Mouse (Mus musculus) heart, adult 2 months (tissue): Measurements from ENCODE around the gene Mapk8ip2. TPM values are rescaled to one million over a fixed set of nuclear protein-coding genes. Genes with fewer than 3 reads are reported as not detected.

Experiments used
- DNase-seq, 2 experiments: peaks; one replicate each; pipeline ENCODE4 v3.0.0; 2021
- H3K27ac ChIP-seq: fragments of 200-600 bp; 2 replicates; pipeline ENCODE4 v1.8.1; 2022
- H3K27me3 ChIP-seq: fragments of 200-500 bp; 2 replicates; pipeline ENCODE4 v1.6.1; 2012; ENCODE audit warnings: mild to moderate bottlenecking, low read length, inconsistent platforms, mixed read lengths; ENCODE audit not compliant: control insufficient read depth, insufficient read depth
- H3K36me3 ChIP-seq: fragments of 200-500 bp; 2 replicates; pipeline ENCODE4 v1.6.1; 2012; ENCODE audit warnings: low read length, inconsistent platforms; ENCODE audit not compliant: control insufficient read depth, insufficient read depth
- H3K4me1 ChIP-seq: fragments of 200-500 bp; 2 replicates; pipeline ENCODE4 v1.6.1; 2011; ENCODE audit warnings: low read length; ENCODE audit not compliant: control insufficient read depth, insufficient read depth
- H3K4me3 ChIP-seq: fragments of 200-600 bp; 2 replicates; pipeline ENCODE4 v1.8.1; 2022
- H3K79me2 ChIP-seq: fragments of 200-500 bp; replicated peaks from 2 replicates; pipeline ENCODE4 v1.6.1; 2012; ENCODE audit warnings: mild to moderate bottlenecking, inconsistent platforms, low read length, moderate library complexity, mixed read lengths; ENCODE audit not compliant: control insufficient read depth, insufficient read depth
- H3K9ac ChIP-seq: fragments of 200-500 bp; 2 replicates; pipeline ENCODE4 v1.6.1; 2012; ENCODE audit warnings: low read depth, mild to moderate bottlenecking, control low read depth, inconsistent platforms, low read length, mixed read lengths
- CTCF ChIP-seq: fragments of 200-600 bp; IDR thresholded peaks from 2 replicates; pipeline ENCODE4 v1.8.1; 2022; ENCODE audit warnings: antibody characterized with exemption, mild to moderate bottlenecking, moderate library complexity
- EP300 ChIP-seq: fragments of 200-500 bp; IDR thresholded peaks from 2 replicates; pipeline ENCODE4 v1.6.1; 2011; ENCODE audit warnings: low read depth, low read length, control low read depth; ENCODE audit not compliant: insufficient read depth
- POLR2A ChIP-seq: fragments of 200-500 bp; IDR thresholded peaks from 2 replicates; pipeline ENCODE4 v1.6.1; 2011; ENCODE audit warnings: mild to moderate bottlenecking, low read depth, low read length, control low read depth; ENCODE audit not compliant: insufficient read depth
- WGBS: fragments of 180-500 bp; shearing (Covaris S2); methylation state at CpG from one replicate; pipeline ENCODE4 v1.1.7; 2018; 5-methylcytosine and 5-hydroxymethylcytosine counted together
- intact Hi-C: fragments of 180-260 bp; cut with DNase I; formaldehyde crosslinking; loops from one replicate; pipeline ENCODE4 v1.15.1; 2025
- polyA plus RNA-seq: library from polyadenylated mRNA; depleted of rRNA; stranded (reverse); fragments of >200 nt; gene quantifications from 2 replicates; pipeline ENCODE4 v1.2.3, GENCODE M21; 2012
- total RNA-seq, 2 experiments: library from RNA; stranded (reverse); gene quantifications; 2 replicates each; pipeline ENCODE4 v1.2.3; 2021

Gene Mapk8ip2
- total and polyA plus RNA-seq, 3 experiments, result 0.16 to 0.18 TPM; not detected in 1

- DNase-seq, result no peak
- Histone ChIP-seq H3K4me3 (no peak overlapping the region), H3K9ac (no peak overlapping the region), H3K79me2 (no peaks in the 10 kb centered on the region), H3K27me3 (no peaks in the 10 kb centered on the region), H3K36me3 (no peaks in the 10 kb centered on the region), H3K4me1 (no peaks in the 10 kb centered on the region), H3K27ac (no peak overlapping the region)
- WGBS, result 10% methylated on average over 1 of the region's 1 CpGs
- TF ChIP-seq EP300 (no peak), CTCF (no peak), POLR2A (no peak)
- intact Hi-C loops, result loop anchor here (5.0 kb wide), 2 partner anchors 52 to 118 kb away; no protein-coding TSS in a partner anchor
Observed at GRCm38 (mm10) chr15:89465052-89465451, 11.3 kb downstream of the Mapk8ip2 start.

GRCm38 (mm10) chr15:89468577-89468976 is 14.9 kb downstream of the Mapk8ip2 start:
- Histone ChIP-seq H3K79me2 (no peaks in the 10 kb centered on the region), H3K27ac (no peak overlapping the region), H3K4me3 (no peak overlapping the region), H3K9ac (no peak overlapping the region), H3K27me3 (no peaks in the 10 kb centered on the region), H3K36me3 (no peaks in the 10 kb centered on the region), H3K4me1 (no peaks in the 10 kb centered on the region)
- TF ChIP-seq EP300 (no peak), CTCF (peak; percentile 87)
- DNase-seq, result no peak
- WGBS, result 22% methylated on average over 2 of the region's 2 CpGs
- intact Hi-C loops, result loop anchor here (2.0 to 5.0 kb wide), 5 partner anchors 34 to 121 kb away; no protein-coding TSS in a partner anchor

- intact Hi-C loops, result loop anchor here (10.0 kb wide), 1 partner anchor 607 kb away; the partner anchor contains the start of gene Pim3
- no peak overlapping the region for H3K9ac ChIP-seq
Observed at GRCm38 (mm10) chr15:89471476-89471875, 17.8 kb downstream of the Mapk8ip2 start.

GRCm38 (mm10) chr15:89473370-89473769 is 19.7 kb downstream of the Mapk8ip2 start:
- no peaks in the 10 kb centered on the region for H3K79me2 ChIP-seq
- 72% methylated on average over 9 of the region's 9 CpGs for WGBS
- no peak for DNase-seq
- no peaks in the 10 kb centered on the region for H3K36me3 ChIP-seq
- H3K27ac ChIP-seq, result no peak overlapping the region
- intact Hi-C loops, result loop anchor here (10.0 kb wide), 1 partner anchor 609 kb away; the partner anchor contains the start of gene Pim3
- H3K27me3 ChIP-seq, result no peaks in the 10 kb centered on the region
- no peak overlapping the region for H3K4me3 ChIP-seq
- peaks cover 6% of the 10 kb centered on the region for H3K4me1 ChIP-seq
- H3K9ac ChIP-seq, result no peak overlapping the region
- TF ChIP-seq CTCF, result no peak
- no peak for TF ChIP-seq EP300
- no peak for TF ChIP-seq POLR2A

More at GRCm38 (mm10) chr15:89471476-89471875, 17.8 kb downstream of the Mapk8ip2 start:
- TF ChIP-seq POLR2A (no peak), EP300 (no peak), CTCF (no peak)
- Histone ChIP-seq H3K36me3 (no peaks in the 10 kb centered on the region), H3K79me2 (no peaks in the 10 kb centered on the region), H3K27me3 (no peaks in the 10 kb centered on the region), H3K27ac (no peak overlapping the region), H3K4me3 (no peak overlapping the region), H3K4me1 (peaks cover 3% of the 10 kb centered on the region; the same call in 1 of the 2 replicates)
- no peak for DNase-seq
- WGBS, result 83% methylated on average over 4 of the region's 4 CpGs

- Histone ChIP-seq H3K4me1 (peaks cover 6% of the 10 kb centered on the region), H3K36me3 (no peaks in the 10 kb centered on the region), H3K4me3 (no peak overlapping the region), H3K79me2 (no peaks in the 10 kb centered on the region), H3K27ac (no peak overlapping the region), H3K27me3 (no peaks in the 10 kb centered on the region), H3K9ac (no peak overlapping the region)
- WGBS, result 95% methylated on average over 8 of the region's 8 CpGs
- intact Hi-C loops, result loop anchor here (10.0 kb wide), 1 partner anchor 609 kb away; the partner anchor contains the start of gene Pim3
- TF ChIP-seq EP300 (no peak), POLR2A (no peak), CTCF (no peak)
- DNase-seq, result no peak
Observed at GRCm38 (mm10) chr15:89473921-89474320, 20.2 kb downstream of the Mapk8ip2 start.

- TF ChIP-seq EP300 (no peak), POLR2A (no peak), CTCF (no peak)
- intact Hi-C loops, result loop anchor here (10.0 kb wide), 1 partner anchor 610 kb away; the partner anchor contains the start of gene Pim3
- 93% methylated on average over 19 of the region's 19 CpGs for WGBS
- Histone ChIP-seq H3K4me3 (no peak overlapping the region; the same call in 1 of the 2 replicates), H3K27me3 (no peaks in the 10 kb centered on the region), H3K79me2 (no peaks in the 10 kb centered on the region), H3K9ac (no peak overlapping the region; the same call in 1 of the 2 replicates), H3K27ac (no peak overlapping the region), H3K36me3 (no peaks in the 10 kb centered on the region), H3K4me1 (peaks cover 6% of the 10 kb centered on the region)
- DNase-seq, result no peak
Observed at GRCm38 (mm10) chr15:89474596-89475292, 21.0 kb downstream of the Mapk8ip2 start.
